Mouse (Mus musculus) thymus, adult 18-20 months (tissue): Measurements from ENCODE around the gene Tpst2.

Source experiments
- DNase-seq, 2 experiments: peaks; one replicate each; pipeline ENCODE4 v3.0.0; 2022; ENCODE audit warnings: mixed read lengths in 2 of 2

The Tpst2 gene

GRCm38 (mm10) chr5:112337004-112337403, 60.5 kb downstream of the Tpst2 start:
- no peak for DNase-seq

- DNase-seq = no peak
Measured at GRCm38 (mm10) chr5:112339215-112339614, 62.7 kb downstream of the Tpst2 start.

GRCm38 (mm10) chr5:112342463-112343204, 66.1 kb downstream of the Tpst2 start, which contains the start of the genes Srrd and Hps4:
Srrd (minus strand) TSS chr5:112343040.
Hps4 (plus strand) TSS chr5:112343083.
- peak; percentile 67 to 72 for DNase-seq

GRCm38 (mm10) chr5:112343205-112343595, 66.7 kb downstream of the Tpst2 start:
- no peak for DNase-seq

- DNase-seq = no peak
Measured at GRCm38 (mm10) chr5:112344092-112344960, 67.8 kb downstream of the Tpst2 start.

GRCm38 (mm10) chr5:112346211-112346965, 69.9 kb downstream of the Tpst2 start:
- no peak for DNase-seq

- no peak for DNase-seq
Measured at GRCm38 (mm10) chr5:112349169-112349568, 72.7 kb downstream of the Tpst2 start.

- no peak for DNase-seq
Measured at GRCm38 (mm10) chr5:112355493-112355892, 79.0 kb downstream of the Tpst2 start.

GRCm38 (mm10) chr5:112355910-112356309, 79.4 kb downstream of the Tpst2 start, which contains the start of gene Gm6583:
Gm6583 (minus strand) TSS chr5:112356033.
- no peak for DNase-seq

- no peak for DNase-seq
Measured at GRCm38 (mm10) chr5:112356322-112356721, 79.8 kb downstream of the Tpst2 start.

- DNase-seq = no peak
Measured at GRCm38 (mm10) chr5:112359520-112359919, 83.0 kb downstream of the Tpst2 start.

- DNase-seq = no peak
Measured at GRCm38 (mm10) chr5:112360077-112360476, 83.6 kb downstream of the Tpst2 start.

- no peak for DNase-seq
Measured at GRCm38 (mm10) chr5:112364184-112364797, 87.8 kb downstream of the Tpst2 start.
